Mouse (Mus musculus) embryonic facial prominence, embryonic 14.5 days (tissue): ENCODE data around the gene Timm22. TPM values are rescaled to one million over a fixed set of nuclear protein-coding genes. Genes with fewer than 3 reads are reported as not detected.
A peak's percentile ranks its signal among the peaks of the same experiment; 100 is the strongest.

Source experiments
- ATAC-seq: fragments of 200-750 bp; cut with Nextera tagmentation; 2 replicates; pipeline ENCODE4 v1.8.0; 2017; ENCODE audit warnings: low read depth, moderate number of reproducible peaks, moderate TSS enrichment
- DNase-seq: peaks from one replicate; pipeline ENCODE4 v3.0.0-alpha.2; 2015; ENCODE audit warnings: low spot score
- H3K27ac ChIP-seq: fragments of 300-500 bp; sonication (generic); replicated peaks from 2 replicates; pipeline ENCODE4 v1.5.1; 2014; ENCODE audit warnings: low read depth, mild to moderate bottlenecking, low read length, moderate library complexity
- H3K27me3 ChIP-seq: fragments of 300-500 bp; sonication (generic); replicated peaks from 2 replicates; pipeline ENCODE4 v1.6.1; 2014; ENCODE audit warnings: low read length; ENCODE audit not compliant: control insufficient read depth, insufficient read depth
- H3K36me3 ChIP-seq: fragments of 300-500 bp; sonication (generic); 2 replicates; pipeline ENCODE4 v1.6.1; 2014; ENCODE audit warnings: low read length, mixed read lengths; ENCODE audit not compliant: control insufficient read depth, insufficient read depth
- H3K4me1 ChIP-seq: fragments of 300-500 bp; sonication (generic); 2 replicates; pipeline ENCODE4 v1.6.1; 2014; ENCODE audit warnings: antibody characterized with exemption, low read length; ENCODE audit not compliant: control insufficient read depth, insufficient read depth
- H3K4me2 ChIP-seq: fragments of 300-500 bp; sonication (generic); 2 replicates; pipeline ENCODE4 v1.6.1; 2014; ENCODE audit warnings: low read depth, mild to moderate bottlenecking, low read length, moderate library complexity, mixed read lengths
- H3K4me3 ChIP-seq: fragments of 300-500 bp; sonication (generic); 2 replicates; pipeline ENCODE4 v1.5.1; 2014; ENCODE audit warnings: low read depth, mild to moderate bottlenecking, low read length
- H3K9ac ChIP-seq: fragments of 300-500 bp; sonication (generic); 2 replicates; pipeline ENCODE4 v1.6.1; 2014; ENCODE audit warnings: low read depth, mild to moderate bottlenecking, low read length, moderate library complexity, mixed read lengths
- H3K9me3 ChIP-seq: fragments of 300-500 bp; sonication (generic); 2 replicates; pipeline ENCODE4 v1.6.1; 2016; ENCODE audit warnings: low read length; ENCODE audit not compliant: control insufficient read depth
- WGBS: fragments of 180-500 bp; shearing (Covaris S2); extraction: QIAGEN DNeasy Blood & Tissue Kit; methylation state at CpG from one replicate; pipeline ENCODE4 v1.1.7; 2014; 5-methylcytosine and 5-hydroxymethylcytosine counted together
- polyA plus RNA-seq: library from polyadenylated mRNA; unstranded; fragments of >200 nt; fragmentation: Nextera tagmentation; extraction: Ambion mirVana; gene quantifications from 2 replicates; pipeline ENCODE4 v1.2.1, GENCODE M21; 2014

Timm22 gene
- polyA plus RNA-seq, 1 experiment from 2014 or later: 113 TPM

DNA sequence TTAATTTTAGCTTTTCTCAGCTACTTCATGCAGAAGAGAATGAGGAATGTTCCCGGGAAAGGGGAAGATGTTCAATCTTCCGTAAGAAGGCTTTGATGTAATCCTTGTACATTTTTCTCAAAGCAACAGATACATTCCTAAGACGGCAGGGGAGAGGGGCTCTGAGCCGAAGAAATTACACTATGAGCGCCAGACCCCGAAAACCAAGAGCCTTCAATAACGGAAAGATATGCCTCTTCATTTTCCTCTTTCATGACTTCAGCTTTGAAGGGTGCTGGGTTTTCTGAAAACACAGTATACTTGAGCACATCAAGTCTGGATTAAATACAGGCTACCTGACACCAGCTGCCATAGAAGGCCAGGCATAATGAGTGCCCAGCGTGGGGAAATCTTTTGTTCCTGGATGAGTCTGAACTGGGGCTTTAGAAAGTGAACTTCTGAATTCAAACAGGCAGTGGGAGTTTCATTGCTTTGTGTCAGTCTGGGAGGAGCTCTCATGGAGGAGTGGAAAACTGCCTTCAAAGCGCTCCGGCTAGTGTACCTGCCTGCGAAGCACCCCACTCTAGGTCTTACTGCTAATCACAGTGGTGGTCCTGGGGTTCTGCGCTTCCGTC is 23.9 kb upstream of the Timm22 start:
- Histone ChIP-seq H3K36me3 (no peaks in the 10 kb centered on the region), H3K9me3 (no peaks in the 10 kb centered on the region), H3K27ac (peak overlapping the region; percentile 50; the same call in 1 of the 2 replicates), H3K9ac (no peak overlapping the region), H3K4me2 (no peak overlapping the region), H3K27me3 (no peaks in the 10 kb centered on the region), H3K4me1 (peaks cover 46% of the 10 kb centered on the region), H3K4me3 (no peak overlapping the region)
- peak; percentile 70 for ATAC-seq
- 44% methylated on average over 13 of the region's 13 CpGs for WGBS
- peak; percentile 74 for DNase-seq

DNA sequence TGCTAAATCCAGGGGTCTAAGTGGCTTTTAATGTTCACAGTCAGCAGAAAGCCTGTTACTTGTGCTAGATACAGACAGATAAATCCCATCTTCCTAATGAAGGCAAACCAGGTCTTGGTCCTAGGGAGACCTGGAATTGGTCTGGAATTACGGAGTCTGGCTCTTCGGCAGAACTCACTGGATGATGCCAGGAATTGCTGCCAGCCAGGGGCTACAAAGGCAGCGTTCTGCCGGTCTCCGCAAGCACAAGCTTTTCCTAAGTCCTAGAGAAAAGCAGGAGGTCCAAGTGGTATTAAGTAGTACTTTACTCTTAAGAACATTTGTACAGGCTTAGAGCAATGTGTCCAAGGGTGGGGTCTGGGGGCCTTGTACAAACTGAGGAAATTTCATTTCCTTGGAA is 22.4 kb upstream of the Timm22 start:
- H3K9ac ChIP-seq: no peak overlapping the region
- no peak for ATAC-seq
- 63% methylated on average over 5 of the region's 5 CpGs for WGBS
- peaks cover 43% of the 10 kb centered on the region for H3K4me1 ChIP-seq
- H3K4me3 ChIP-seq: no peak overlapping the region
- H3K36me3 ChIP-seq: no peaks in the 10 kb centered on the region
- H3K4me2 ChIP-seq: no peak overlapping the region
- H3K27me3 ChIP-seq: no peaks in the 10 kb centered on the region
- peak overlapping the region; percentile 64 for H3K27ac ChIP-seq
- H3K9me3 ChIP-seq: no peaks in the 10 kb centered on the region
- no peak for DNase-seq

DNA sequence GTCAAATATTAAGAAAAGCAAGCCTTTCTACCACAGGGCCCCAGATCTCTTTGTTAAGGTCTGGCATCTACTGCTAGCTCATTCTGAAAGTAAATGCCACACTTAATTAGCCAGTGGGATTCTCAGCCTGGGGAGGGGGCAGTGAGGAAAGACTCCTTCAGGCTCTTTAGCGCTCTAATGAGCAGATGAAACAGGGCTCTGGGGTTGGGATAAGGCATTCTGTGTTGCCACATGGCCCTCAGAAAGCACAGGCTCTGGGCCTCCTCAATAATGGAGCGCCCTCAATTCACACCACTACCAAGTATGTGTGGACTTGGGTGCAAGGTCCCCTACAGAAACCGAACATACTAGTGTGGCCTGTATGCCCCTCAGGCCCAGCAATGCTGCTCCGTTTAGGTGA is 21.7 kb upstream of the Timm22 start:
- peak overlapping the region; percentile 64 for H3K27ac ChIP-seq
- peaks cover 47% of the 10 kb centered on the region for H3K4me1 ChIP-seq
- 67% methylated on average over 4 of the region's 4 CpGs for WGBS

DNA sequence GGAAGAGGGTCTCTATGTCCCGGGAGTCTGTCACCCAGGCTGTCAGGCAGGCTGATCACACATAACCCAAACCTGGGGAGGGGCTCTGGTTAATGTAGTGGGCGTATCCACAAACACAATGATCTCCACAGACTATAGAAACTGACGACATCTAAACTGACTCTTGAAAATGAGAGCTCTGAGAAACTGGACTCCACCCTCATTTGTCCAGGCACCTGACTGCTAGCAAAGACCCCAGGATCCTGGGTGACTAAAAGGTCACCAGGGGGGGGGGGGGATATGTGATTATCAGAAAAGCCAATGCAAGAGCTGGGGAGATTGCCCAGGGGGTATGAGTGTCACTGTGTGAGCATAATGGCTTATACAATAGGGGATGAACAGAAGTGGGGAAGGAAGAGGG is 21.0 kb upstream of the Timm22 start:
- Histone ChIP-seq H3K27me3 (no peaks in the 10 kb centered on the region), H3K9me3 (no peaks in the 10 kb centered on the region), H3K4me1 (peaks cover 42% of the 10 kb centered on the region), H3K4me2 (no peak overlapping the region), H3K27ac (0 out of 2 replicates have a peak overlapping the region, but pooled peaks have one; percentile 16), H3K9ac (no peak overlapping the region), H3K36me3 (peaks cover 4% of the 10 kb centered on the region), H3K4me3 (no peak overlapping the region)
- DNase-seq (no peak), ATAC-seq (no peak)
- 57% methylated on average over 3 of the region's 3 CpGs for WGBS

More for the DNA sequence above, 21.7 kb upstream of the Timm22 start:
- DNase-seq (no peak), ATAC-seq (no peak; the same call in 1 of the 2 replicates)
- Histone ChIP-seq H3K36me3 (no peaks in the 10 kb centered on the region), H3K9ac (no peak overlapping the region), H3K4me3 (no peak overlapping the region), H3K4me2 (no peak overlapping the region), H3K27me3 (no peaks in the 10 kb centered on the region), H3K9me3 (no peaks in the 10 kb centered on the region)

DNA sequence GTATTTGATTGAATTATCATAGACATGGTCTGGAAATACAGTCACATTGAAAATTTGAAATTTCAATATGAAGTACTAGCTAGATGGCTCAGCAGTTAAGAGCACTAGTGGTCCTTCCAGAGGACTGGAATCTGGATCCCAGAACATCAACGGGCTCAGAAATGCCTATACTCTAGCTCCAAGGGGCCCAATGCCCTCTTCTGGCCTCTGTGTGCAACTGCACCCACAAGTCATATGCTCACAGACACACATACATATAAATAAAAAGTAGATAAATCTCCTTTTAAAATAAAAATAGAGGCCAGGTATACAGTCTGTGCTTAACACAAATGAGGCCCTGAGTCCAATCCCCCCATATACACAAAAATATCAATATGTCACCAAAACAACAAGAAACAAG is 19.7 kb upstream of the Timm22 start:
- no peak overlapping the region for H3K4me2 ChIP-seq
- WGBS: 70% methylated on average over 1 of the region's 1 CpGs
- DNase-seq (no peak), ATAC-seq (no peak)
- H3K4me3 ChIP-seq: no peak overlapping the region
- no peak overlapping the region for H3K27ac ChIP-seq
- no peaks in the 10 kb centered on the region for H3K27me3 ChIP-seq
- H3K36me3 ChIP-seq: peaks cover 15% of the 10 kb centered on the region
- H3K9ac ChIP-seq: no peak overlapping the region
- H3K9me3 ChIP-seq: no peaks in the 10 kb centered on the region
- H3K4me1 ChIP-seq: peaks cover 41% of the 10 kb centered on the region

DNA sequence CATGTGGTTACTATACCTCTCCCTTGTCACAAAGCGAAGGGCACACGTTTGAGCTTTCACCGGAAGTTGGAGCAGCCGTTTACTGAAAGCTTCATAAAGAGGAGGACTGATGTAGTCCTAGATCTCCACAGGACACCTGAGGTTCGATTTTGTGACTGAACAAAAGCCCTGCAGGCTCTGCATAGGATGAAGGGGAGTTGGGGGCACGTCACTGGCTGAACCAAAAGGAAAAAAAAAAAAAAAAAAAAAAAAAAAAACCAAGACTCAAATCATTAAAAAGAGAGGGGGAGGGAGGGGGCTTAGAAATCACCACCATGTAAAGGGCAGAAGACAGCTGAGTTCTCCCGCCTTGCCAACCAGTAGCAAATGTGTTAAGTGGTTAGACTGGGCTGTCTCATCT is 18.0 kb upstream of the Timm22 start:
- Histone ChIP-seq H3K4me3 (no peak overlapping the region), H3K36me3 (peaks cover 17% of the 10 kb centered on the region), H3K9ac (no peak overlapping the region), H3K4me1 (peaks cover 27% of the 10 kb centered on the region), H3K27me3 (no peaks in the 10 kb centered on the region), H3K9me3 (no peaks in the 10 kb centered on the region), H3K4me2 (peak overlapping the region; percentile 8; the same call in 1 of the 2 replicates), H3K27ac (no peak overlapping the region)
- 31% methylated on average over 7 of the region's 7 CpGs for WGBS
- ATAC-seq: no peak
- no peak for DNase-seq

DNA sequence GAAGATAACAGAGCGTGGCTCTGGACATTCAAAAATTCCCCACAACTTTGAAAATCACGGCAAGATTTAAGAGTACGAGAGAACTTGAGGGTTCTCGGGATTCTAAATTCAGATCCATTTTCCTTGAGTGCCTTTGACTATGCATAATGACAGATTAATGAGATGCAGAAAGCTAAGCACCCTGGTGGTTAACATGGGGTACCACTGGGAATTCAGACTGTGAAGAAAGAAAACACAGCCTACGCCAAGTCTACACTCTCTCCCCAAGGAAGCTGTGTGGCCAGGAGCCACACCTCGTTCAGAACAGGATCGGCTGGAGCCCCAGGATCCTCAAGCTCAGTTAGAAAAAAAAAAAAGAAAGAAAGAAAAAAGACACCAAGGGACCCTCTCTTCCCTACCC is 14.2 kb upstream of the Timm22 start:
- peaks cover 31% of the 10 kb centered on the region for H3K4me1 ChIP-seq
- H3K36me3 ChIP-seq: peaks cover 17% of the 10 kb centered on the region
- no peak for DNase-seq
- H3K27ac ChIP-seq: no peak overlapping the region
- 76% methylated on average over 7 of the region's 7 CpGs for WGBS
- no peak overlapping the region for H3K4me3 ChIP-seq
- H3K27me3 ChIP-seq: no peaks in the 10 kb centered on the region
- 0 out of 2 replicates have a peak, but pooled peaks have one; percentile 25 for ATAC-seq
- no peaks in the 10 kb centered on the region for H3K9me3 ChIP-seq
- no peak overlapping the region for H3K4me2 ChIP-seq
- no peak overlapping the region for H3K9ac ChIP-seq

DNA sequence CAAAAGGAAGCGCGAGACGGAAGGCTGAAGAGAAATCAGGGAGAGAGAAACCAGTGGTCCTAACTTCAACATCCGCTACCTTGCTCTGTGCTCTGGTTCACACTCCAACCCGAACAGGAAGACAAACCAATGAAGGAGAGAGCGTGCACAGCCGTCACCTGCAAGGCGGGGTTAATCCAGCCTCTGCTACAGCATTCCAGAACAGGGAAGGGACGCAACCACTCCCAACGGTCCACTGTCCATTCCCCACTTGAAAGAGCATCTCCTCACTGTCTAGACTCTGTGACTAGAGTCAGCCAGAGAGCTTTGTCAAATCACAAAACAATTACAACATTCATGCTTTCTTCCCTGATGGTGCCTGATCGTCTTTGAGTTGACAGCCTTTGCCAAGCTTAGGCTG is 13.8 kb upstream of the Timm22 start:
- ATAC-seq (no peak), DNase-seq (no peak)
- H3K4me1 ChIP-seq: peaks cover 31% of the 10 kb centered on the region
- H3K9me3 ChIP-seq: no peaks in the 10 kb centered on the region
- no peak overlapping the region for H3K27ac ChIP-seq
- H3K9ac ChIP-seq: no peak overlapping the region
- no peak overlapping the region for H3K4me2 ChIP-seq
- H3K27me3 ChIP-seq: no peaks in the 10 kb centered on the region
- H3K4me3 ChIP-seq: no peak overlapping the region
- WGBS: 83% methylated on average over 11 of the region's 11 CpGs
- H3K36me3 ChIP-seq: peaks cover 17% of the 10 kb centered on the region
